Mouse (Mus musculus) left cerebral cortex, postnatal 10 days (tissue): ENCODE results near the gene Fgf12. TPM values are rescaled to one million over a fixed set of nuclear protein-coding genes. Genes with fewer than 3 reads are reported as not detected.

Experiments
- DNase-seq, 2 experiments: peaks; one replicate each; pipeline ENCODE4 v3.0.0; 2021 to 2022; ENCODE audit warnings: low spot score in 2 of 2, mixed read lengths in 1 of 2; ENCODE audit errors: extremely low spot score in 1 of 2
- intact Hi-C: fragments of 180-260 bp; cut with DNase I; formaldehyde crosslinking; loops from one replicate; pipeline ENCODE4 v1.15.1; 2025
- total RNA-seq, 2 experiments: library from RNA; stranded (reverse); gene quantifications; 2 replicates each; pipeline ENCODE4 v1.2.3; 2021

Gene Fgf12
- 100 to 1,000 TPM; 259 to 285 TPM for total RNA-seq

DNA sequence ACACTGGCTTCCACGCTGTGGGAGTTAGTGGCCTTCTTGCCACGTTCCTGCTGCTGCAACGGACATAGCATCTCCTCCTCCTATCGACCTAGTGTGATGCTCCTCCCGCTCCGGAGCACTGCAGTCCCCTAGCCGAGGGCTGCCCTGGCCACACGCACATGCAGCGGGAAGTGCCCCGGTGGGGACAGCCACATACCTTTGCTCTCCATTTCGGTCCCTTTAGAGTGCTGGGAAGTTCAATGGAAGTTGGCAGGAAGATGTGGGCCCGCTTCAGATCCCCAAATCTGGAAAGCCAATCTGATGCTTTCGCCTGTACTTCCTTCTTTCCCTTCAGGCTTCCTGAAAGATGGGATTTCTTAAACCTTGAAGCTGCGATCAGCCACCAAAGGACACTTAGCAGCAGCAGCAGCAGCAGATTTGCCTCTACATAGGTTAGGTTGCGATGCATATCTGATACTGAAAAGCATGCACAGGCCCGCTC, at the start of gene Fgf12:
TSS of gene Fgf12 (minus strand) at position 431 of the 481 bp plus-strand sequence.
- intact Hi-C loops: loop anchor here (10.0 kb wide), 2 partner anchors 118 to 158 kb away; no protein-coding TSS in a partner anchor
- peak in 1 of 2 experiments; percentile 32 for DNase-seq

DNA sequence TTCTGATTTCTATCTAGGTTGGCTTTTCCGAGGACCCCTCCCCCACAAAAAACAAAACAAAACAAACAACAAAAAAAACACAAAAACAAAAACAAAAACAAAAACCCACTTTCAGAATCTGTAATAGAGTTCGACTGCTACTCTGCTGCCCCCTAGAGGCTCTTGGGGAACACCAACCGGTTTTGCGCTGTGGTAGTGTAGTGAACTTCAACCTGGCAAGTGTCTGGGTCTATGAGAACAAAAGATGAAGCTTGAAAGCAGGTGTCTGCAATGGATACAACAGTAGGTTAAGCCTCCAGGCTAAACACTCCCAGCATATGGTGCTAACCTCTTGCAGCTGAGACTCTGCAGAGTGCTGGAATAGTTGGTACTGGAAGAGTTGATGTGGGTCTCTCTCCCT, 40.2 kb upstream of the Fgf12 start:
- intact Hi-C loops: loop anchor here (5.0 kb wide), 1 partner anchor 196 kb away; no protein-coding TSS in a partner anchor
- DNase-seq: peak; percentile 8 to 32

GRCm38 (mm10) chr16:28770276-28770675, 17.4 kb upstream of the Fgf12 start:
- intact Hi-C loops: no loop called here
- no peak for DNase-seq

- intact Hi-C loops: no loop called here
- no peak for DNase-seq
These were observed 8.6 kb upstream of the Fgf12 start for GRCm38 (mm10) chr16:28761417-28761976.

DNA sequence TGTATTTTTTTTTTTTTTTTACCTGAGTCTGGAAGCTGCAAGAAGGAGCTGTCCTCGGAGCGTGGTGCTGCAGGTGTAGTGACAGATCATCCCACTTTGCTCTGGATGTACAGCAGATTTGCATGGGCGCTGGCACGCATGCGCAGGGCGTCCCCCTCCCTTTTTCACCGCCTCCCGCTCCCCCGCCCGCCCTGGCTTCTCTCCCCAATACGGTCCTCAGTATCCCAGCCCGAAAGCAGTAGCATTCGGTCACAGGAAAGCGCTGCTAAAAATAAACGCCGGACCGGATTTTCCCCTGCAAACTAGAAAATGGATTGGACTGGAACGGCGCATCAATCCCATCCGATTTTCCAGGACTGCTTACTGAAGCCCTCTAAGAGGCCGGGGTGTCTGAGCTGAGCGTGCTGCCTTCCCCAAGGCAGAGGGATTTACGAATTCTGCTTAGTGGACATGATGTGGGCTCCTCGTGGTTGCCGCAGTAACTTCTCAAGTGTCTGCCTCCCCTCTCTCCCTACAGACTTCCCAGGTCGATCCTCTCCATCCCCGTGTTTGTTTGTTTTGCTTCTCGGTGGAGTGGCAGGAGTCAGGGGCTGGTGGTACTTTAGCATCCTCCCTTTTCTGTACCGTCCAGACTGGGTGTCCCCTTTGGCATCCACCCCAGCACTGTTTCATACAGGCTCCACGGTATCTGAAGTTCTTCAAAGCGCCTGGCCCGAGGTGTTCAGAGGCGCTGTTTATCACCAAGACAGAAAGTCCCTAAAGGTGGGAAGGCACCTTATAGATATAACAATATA, 453 bp upstream of the Fgf12 start:
- DNase-seq: peak; percentile 87 to 90
- intact Hi-C loops: loop anchor here (10.0 kb wide), 2 partner anchors 119 to 159 kb away; no protein-coding TSS in a partner anchor

DNA sequence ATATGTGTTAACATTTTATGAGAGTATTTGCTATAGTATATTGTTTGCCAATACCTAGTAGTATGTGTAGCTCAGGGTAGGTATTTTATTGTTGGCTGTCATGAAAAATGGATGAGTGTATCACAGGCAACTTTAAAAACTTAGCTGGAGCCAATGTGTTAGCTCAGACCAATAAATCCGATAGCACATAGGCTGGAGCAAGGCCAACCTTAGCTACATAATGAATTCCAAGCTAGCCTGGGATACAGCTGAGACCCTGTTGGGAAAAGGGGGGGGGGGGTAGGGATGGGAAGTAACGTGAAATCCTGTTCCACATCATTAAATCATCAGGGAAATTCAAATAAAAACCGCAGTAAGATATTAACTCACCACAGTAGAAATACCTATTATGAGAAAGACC, 18.4 kb downstream of the Fgf12 start:
- intact Hi-C loops: no loop called here
- DNase-seq: no peak

GRCm38 (mm10) chr16:28726792-28727191, 26.1 kb downstream of the Fgf12 start:
- intact Hi-C loops: no loop called here
- DNase-seq: no peak

GRCm38 (mm10) chr16:28706623-28707022, 46.2 kb downstream of the Fgf12 start:
- DNase-seq: no peak
- intact Hi-C loops: no loop called here

DNA sequence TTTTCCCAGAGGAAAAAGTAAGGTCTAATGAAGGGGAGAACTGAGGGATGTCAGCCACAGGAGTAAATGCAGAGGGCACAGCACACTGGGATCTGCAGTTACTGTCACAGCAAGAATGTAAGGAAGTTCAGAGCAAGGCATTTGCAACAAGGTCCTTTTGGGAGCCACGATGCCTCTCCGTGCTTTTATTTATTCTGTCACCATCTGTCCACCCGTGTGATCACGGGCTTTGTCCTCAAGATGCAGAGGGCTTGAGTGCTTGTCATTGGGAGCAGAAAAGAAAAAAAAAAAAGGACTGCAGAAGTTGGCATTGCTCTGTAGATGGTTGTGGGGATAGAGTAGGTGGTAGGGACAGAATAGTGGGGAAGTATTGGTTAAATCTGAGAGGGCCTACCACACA, 52.5 kb downstream of the Fgf12 start:
- no peak for DNase-seq
- intact Hi-C loops: no loop called here

DNA sequence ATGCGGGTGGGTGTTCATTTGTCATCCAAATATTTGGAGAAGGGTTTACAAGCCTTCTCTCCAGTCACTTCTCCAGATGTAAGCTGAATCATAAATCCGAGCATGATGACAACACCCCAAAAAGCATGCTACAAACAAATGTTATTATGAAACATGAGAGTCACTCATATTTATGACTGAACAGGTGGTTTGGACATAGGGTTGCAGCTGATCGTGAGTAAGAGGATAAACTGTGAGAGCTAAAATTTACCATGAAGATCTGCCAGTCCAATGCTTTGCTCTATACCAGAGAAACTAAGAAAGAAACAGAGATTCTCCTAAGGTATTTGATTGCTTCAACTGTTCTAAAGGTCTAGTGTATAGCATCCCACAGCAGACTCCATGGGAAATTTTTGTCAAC, 56.0 kb downstream of the Fgf12 start:
- DNase-seq: no peak
- intact Hi-C loops: no loop called here

- intact Hi-C loops: no loop called here
- no peak for DNase-seq
These were observed 58.6 kb downstream of the Fgf12 start for GRCm38 (mm10) chr16:28694113-28694899.

GRCm38 (mm10) chr16:28688861-28689385, 63.9 kb downstream of the Fgf12 start:
- intact Hi-C loops: no loop called here
- no peak for DNase-seq

DNA sequence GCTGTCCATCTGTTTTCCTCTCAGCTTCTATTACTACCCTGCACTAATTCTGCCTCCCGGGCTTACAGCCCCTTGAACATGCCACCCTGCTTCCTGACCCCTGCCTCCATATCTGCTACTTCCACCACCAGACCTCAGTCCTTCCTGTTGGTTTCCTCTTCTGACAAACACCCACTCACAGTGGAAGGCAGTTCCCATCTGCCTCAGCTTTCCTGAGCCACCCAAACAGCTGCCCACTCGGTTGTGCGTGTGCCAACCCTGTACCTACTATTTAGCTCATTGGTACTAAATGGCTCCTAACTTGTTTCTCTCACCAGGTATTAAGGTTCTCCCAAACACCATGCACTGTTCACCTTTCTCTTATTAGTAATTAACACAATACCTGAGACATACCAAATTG, 71.2 kb downstream of the Fgf12 start:
- no peak for DNase-seq
- intact Hi-C loops: no loop called here

DNA sequence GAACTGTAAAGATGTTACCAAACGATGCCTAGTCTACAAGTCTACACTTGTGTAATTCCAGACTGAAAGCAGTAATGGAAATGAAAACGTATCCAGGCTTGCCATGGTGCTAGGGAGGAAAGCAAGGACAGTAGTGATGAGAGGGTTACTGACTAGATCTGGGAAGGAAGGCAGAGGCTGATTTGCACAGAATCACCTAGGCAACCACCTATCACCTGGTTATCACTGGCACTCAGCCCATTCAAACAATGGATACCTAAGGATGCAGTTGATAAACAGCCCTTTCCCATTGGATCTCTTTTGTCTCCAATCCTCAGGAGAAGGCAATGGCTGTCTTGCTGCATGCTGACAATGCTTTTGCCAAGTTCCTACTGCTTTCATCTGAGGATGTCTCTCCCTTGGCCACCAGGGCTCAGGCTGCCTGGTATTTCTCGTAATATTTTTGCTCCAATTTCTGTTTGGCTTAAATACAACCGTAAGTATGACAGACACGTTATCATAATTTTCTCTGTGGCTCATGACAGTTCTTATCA, 84.0 kb downstream of the Fgf12 start:
- no peak for DNase-seq
- intact Hi-C loops: no loop called here

- intact Hi-C loops: no loop called here
- DNase-seq: no peak
These were observed 100.2 kb downstream of the Fgf12 start for GRCm38 (mm10) chr16:28652640-28653039.

- DNase-seq: no peak
- intact Hi-C loops: no loop called here
These were observed 102.3 kb downstream of the Fgf12 start for GRCm38 (mm10) chr16:28650589-28650988.

DNA sequence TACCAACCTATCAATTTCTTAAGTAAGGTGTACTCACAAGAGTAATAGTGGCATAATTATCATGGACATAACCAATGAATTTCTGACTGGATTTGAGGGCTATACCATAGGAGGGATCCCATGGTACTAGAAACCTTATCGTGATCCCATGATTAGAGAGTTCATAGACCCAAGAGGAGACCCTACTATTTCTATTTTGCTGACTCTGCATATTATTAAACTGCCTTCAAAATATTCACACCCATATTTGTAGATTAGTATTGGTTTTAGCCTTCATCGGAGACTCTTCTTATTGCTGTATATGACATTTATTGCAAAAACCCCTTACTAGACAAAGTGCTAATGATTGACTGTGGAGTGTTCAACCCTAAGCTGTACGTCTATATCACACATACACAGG, 107.8 kb downstream of the Fgf12 start:
- intact Hi-C loops: no loop called here
- no peak for DNase-seq

DNA sequence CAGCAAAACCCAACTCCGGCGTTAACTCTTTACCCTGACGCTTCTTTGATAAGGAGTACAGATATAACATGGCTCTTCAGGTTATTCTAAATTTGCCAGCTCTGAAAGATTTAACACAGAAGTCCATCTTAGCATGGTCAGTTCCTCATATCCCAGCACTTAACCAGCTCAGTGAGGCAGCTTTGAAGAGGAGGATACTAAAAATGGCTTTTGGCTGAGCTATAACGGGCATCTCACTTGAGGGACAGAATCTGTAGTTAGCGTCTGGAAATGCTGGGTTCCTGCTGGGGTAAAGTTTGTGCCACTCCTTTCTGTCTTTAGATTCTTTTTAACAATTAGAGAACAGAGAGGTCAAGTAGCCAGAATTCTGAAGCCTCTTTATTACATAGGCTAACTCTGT, 121.1 kb downstream of the Fgf12 start:
- DNase-seq: no peak
- intact Hi-C loops: loop anchor here (10.0 kb wide), 1 partner anchor 123 kb away; the partner anchor contains the start of gene Fgf12
